Mouse (Mus musculus) MN1 (cell line): Measurements from ENCODE around the gene Wdr45b.
A peak's percentile ranks its signal among the peaks of the same experiment; 100 is the strongest.
"Not testable (repeated sequence)": the region's sequence is repeated elsewhere in the genome, so short reads cannot be mapped to it uniquely, and the experiment has no call there.

Experiments used
- DNase-seq: peaks from one replicate; pipeline ENCODE4 v3.0.0-alpha.2; 2016; ENCODE audit warnings: low spot score

Wdr45b gene

GRCm38 (mm10) chr11:121354091-121354707 lies at the start of gene Wdr45b:
Gene Wdr45b, minus strand, starts transcription at chr11:121354445.
- DNase-seq, result peak; percentile 100

DNA sequence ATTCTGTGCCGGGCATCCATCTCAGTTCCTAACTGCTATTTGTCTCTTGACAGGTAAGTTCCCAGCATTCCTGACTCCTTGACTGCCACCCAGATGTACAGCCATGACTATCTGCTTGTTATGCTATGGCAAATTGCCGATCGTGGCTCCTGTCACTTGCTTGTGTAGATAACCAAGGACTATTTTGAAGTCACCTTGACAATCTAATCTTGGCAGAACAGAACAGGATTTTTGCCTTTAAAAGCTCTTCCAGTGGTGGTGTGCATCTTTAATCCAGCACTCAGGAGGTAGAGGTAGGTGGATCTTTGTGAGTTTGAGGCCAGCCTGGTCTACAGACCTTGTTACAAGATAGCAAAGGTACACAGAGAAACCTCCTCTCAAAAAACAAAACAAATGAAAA lies 38.2 kb upstream of the Wdr45b start:
- no peak for DNase-seq

DNA sequence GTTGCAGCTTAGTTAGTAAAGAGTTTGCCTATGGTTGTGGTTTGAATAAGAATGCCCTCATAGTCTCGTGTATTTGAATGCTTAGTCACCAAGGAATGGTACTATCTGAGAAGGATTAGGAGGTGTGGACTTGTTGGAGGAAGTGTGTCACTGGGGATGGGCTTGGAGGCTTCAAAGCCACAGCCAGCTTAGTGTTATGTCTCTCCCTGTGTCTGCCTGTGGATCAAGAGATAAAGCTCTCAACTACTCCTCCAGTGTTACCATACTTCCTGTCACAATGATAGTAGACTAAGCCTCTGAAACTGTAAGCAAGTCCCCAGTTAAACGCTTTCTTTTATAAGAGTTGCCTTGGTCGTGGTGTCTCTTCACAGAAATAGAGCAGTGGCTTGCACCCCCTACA lies 36.5 kb upstream of the Wdr45b start:
- no peak for DNase-seq

DNA sequence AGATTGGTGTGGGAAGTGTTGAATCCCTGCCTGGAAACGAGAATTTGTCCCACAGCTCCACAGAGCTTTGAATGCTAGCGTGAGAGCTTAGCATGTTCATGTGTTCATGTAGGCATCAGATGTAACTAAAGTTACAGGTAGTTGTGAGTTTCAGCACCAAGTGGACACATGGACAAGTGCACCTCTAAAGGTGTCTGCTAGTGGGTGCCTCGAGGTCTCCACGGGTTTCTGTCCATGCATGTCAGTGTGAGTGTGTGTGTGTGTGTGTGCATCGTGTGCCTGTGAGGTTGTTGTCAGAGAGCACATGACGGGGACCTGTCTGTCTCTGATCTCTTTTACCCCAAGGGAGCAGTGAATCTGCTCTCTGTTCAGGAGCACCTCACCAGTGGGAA lies 34.3 kb upstream of the Wdr45b start:
- DNase-seq, result no peak

GRCm38 (mm10) chr11:121387750-121388553 lies 33.7 kb upstream of the Wdr45b start, which contains the start of gene Rab40b:
Gene Rab40b, minus strand, starts transcription at chr11:121388251.
- DNase-seq, result peak; percentile 100

GRCm38 (mm10) chr11:121380294-121380693 lies 26.0 kb upstream of the Wdr45b start:
- no peak for DNase-seq

- DNase-seq, result no peak
Observed at GRCm38 (mm10) chr11:121378644-121379043, 24.4 kb upstream of the Wdr45b start.

GRCm38 (mm10) chr11:121373305-121373704 lies 19.1 kb upstream of the Wdr45b start:
- DNase-seq, result no peak

DNA sequence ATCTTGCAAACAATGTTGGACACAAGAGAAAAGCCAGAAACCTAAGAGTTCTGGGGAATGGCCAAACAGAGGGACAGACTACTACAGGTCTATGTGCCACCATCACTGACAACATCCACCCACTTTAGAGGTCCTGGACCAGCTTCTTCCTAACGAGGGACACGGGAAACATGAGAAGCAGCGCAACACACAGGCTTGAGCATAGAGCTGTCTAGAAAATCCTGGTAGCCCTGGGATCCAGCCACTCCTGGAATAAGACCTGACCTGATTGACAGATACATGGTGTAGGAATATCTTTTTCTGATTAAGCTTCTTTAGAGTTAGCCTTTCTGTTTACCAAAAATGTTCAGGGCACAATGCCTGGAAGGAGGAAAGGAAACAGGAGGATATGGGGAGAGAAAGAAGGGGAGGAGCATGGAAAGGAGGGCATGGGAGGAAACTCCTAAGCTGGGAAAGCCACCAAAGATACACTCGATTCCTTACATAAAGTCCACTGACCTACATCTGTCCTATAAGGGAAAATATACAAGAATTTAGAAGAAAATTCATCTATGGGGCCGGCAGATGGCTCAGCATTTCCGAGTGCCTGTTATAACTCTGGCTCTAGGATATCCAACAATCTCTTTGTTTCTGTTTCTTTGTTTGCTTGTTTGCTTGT lies 16.2 kb upstream of the Wdr45b start:
- no peak for DNase-seq

GRCm38 (mm10) chr11:121369622-121370021 lies 15.4 kb upstream of the Wdr45b start:
- no peak for DNase-seq

- no peak for DNase-seq
Observed at GRCm38 (mm10) chr11:121368731-121369130, 14.5 kb upstream of the Wdr45b start.

- DNase-seq, result no peak
Observed at GRCm38 (mm10) chr11:121367170-121367707, 13.0 kb upstream of the Wdr45b start.

DNA sequence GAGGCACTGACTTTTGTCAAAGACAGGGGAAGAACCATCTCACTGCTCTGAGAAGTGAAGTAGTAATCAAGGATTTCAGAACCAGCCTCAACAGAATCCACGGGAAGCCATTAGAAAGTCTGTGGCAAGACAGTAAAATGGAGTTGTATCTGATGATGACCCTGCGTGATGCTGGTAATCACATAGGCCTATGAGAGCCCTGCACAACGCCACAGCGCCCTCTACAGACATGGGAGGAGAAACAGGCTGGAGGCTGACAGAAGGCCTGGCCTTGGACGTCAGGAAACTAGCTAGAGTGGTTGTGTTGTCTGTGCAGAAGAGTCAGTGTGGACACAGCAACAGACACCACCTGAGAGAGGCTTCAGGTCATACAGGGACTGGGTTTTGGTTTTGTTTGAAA lies 8.0 kb upstream of the Wdr45b start:
- peak; percentile 41 for DNase-seq

GRCm38 (mm10) chr11:121353326-121354090 lies 737 bp downstream of the Wdr45b start:
- peak; percentile 72 for DNase-seq

- DNase-seq, result not testable (repeated sequence)
Observed at GRCm38 (mm10) chr11:121348727-121349126, 5.5 kb downstream of the Wdr45b start.

- no peak for DNase-seq
Observed at GRCm38 (mm10) chr11:121348166-121348565, 6.1 kb downstream of the Wdr45b start.

DNA sequence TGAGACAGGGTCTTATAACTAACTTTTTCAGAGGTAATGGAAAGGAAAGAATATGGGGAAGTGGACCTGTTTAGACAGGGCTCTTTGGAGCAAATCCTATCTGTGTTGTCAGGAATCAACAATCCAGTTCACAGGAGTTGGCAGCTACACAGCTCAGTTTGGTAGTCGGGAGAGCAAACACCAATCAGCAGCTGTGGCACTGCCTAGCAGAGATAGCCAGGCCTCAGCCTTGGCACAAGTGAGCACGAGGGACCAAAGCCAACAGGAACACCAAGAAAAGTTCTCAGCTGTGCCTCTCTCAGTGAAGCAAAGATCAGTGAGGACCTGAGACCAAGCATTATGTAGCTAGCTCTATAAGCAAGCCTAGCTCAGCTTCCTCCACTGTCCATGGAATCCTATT lies 7.2 kb downstream of the Wdr45b start:
- no peak for DNase-seq

- not testable (repeated sequence) for DNase-seq
Observed at GRCm38 (mm10) chr11:121342423-121342822, 11.8 kb downstream of the Wdr45b start.

DNA sequence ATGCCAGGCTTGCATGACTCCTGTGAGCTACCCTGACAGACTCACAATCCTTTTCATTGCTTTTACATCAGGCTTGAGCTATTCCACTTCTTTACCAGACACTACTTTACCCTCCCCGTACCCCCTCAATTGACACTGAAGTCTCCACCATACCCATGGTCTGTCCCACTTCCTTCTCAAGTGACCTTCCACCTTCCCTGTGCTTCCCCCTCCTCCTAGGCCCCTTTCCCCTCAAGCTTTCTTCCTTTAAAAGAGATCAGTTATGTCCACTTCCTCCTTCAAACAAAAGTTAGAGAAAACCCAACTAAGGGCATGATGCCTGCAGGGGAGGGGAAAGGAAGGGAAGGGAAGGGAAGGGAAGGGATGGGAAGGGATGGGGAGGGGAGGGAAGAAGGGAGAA lies 14.0 kb downstream of the Wdr45b start:
- no peak for DNase-seq

DNA sequence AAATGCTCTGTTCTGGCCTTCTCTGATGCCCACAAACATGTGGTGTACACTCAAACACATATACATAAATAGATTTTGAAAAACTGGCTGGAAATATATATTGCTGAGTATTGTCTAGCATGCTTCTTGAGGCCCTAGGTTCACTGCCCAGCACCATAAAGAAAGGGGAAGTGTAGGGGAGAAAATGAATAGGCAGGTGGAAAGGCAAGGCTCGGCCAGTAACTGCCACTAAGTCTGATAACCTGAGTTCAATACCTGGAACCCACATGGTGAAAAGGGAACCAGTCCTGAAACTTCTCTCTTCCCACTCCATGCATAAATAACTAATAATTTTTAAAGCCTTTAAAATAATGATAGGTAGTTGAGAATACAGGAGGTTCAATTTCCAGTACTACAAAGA lies 14.6 kb downstream of the Wdr45b start:
- no peak for DNase-seq

DNA sequence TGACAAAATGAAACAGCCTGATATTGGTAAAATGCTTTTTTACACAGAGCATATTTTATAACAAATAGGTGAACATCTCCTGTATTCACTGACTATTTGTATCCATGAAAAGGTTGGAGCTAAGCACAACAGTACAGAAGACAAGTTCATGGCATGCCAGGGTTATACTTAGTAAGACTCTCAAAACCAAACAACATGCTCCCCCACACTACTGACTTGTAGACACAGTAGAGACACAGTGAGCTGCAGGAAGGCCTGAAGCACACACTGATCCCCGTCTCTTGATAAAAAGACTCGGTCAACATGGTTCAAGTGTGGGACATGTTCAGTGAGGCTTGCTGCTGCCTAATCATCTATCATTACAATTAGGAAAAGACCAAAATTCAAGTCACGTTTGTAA lies 22.6 kb downstream of the Wdr45b start:
- no peak for DNase-seq

GRCm38 (mm10) chr11:121328619-121329018 lies 25.6 kb downstream of the Wdr45b start:
- no peak for DNase-seq
